Mouse (Mus musculus) stomach, postnatal 0 days (tissue): ENCODE measurements around the gene Tmem63a.

ENCODE experiments used
- CTCF ChIP-seq: IDR thresholded peaks from 2 replicates; pipeline ENCODE4 v1.5.1; 2016; ENCODE audit warnings: antibody characterized with exemption, low read depth, mild to moderate bottlenecking, moderate library complexity
- EP300 ChIP-seq: optimal IDR thresholded peaks from 2 replicates; pipeline ENCODE3; 2016; ENCODE audit warnings: antibody characterized with exemption

DNA sequence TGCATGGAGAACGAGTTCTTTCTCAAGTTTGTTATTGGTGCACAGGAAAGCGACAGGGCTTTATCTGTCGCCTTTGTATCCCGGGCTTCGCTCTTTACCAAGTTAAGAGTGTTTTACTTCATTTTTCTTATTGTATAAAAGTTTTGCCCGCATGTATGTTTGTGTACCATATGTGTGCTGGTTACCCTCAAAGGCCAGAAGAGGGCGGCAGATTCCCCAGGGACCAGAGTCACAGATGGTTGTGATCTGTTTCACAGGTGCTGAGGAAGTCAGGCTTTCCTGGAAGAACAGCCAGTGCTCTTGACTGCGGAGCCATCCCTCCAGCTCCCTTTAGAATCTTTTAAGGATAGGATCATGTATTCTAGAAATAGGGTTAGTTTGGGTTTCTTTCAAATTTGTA, 44.6 kb downstream of the Tmem63a start:
- TF ChIP-seq CTCF (peak; percentile 30), EP300 (no peak)
